Mouse (Mus musculus): ENCODE measurements around the gene Ikzf2. TPM values are rescaled to one million over a fixed set of nuclear protein-coding genes. Genes with fewer than 3 reads are reported as not detected.

Gene Ikzf2
- 1.4 and 1.5 TPM in 2 replicates for polyA plus RNA-seq (2012; rRNA removed)

GRCm38 (mm10) chr1:69687076-69687991 is at the start of gene Ikzf2:
TSS of gene Ikzf2 (minus strand) at chr1:69687245.
- TF ChIP-seq CTCF (IDR thresholded peaks at IDR 0.05; ENCODE audit: extremely low read depth, insufficient read depth, low read length) (no peak), POLR2A (IDR thresholded peaks at IDR 0.05; ENCODE audit: extremely low read depth, insufficient read depth, low read length) (0 out of 2 replicates have a peak, but pooled peaks have one; percentile 11)
- Histone ChIP-seq H3K4me3 (ENCODE audit: insufficient read depth, low read length) (peak within 1 kb of the TSS; percentile 72), H3K4me1 (ENCODE audit: control insufficient read depth, insufficient read depth, low read length) (no peaks in the 10 kb centered on the region; the same call in 1 of the 2 replicates)

GRCm38 (mm10) chr1:69729729-69730128 is 42.7 kb upstream of the Ikzf2 start:
- H3K4me3 ChIP-seq (ENCODE audit: insufficient read depth, low read length), result no peak overlapping the region
- no peaks in the 10 kb centered on the region for H3K4me1 ChIP-seq (ENCODE audit: control insufficient read depth, insufficient read depth, low read length)
- TF ChIP-seq CTCF (IDR thresholded peaks at IDR 0.05; ENCODE audit: extremely low read depth, insufficient read depth, low read length) (no peak), POLR2A (IDR thresholded peaks at IDR 0.05; ENCODE audit: extremely low read depth, insufficient read depth, low read length) (no peak)
- H3K27ac ChIP-seq (ENCODE audit: insufficient read depth, low read length), result no peak overlapping the region

More at GRCm38 (mm10) chr1:69687076-69687991, at the start of gene Ikzf2:
- peak within 1 kb of the TSS; percentile 80 for H3K27ac ChIP-seq (ENCODE audit: insufficient read depth, low read length)

DNA sequence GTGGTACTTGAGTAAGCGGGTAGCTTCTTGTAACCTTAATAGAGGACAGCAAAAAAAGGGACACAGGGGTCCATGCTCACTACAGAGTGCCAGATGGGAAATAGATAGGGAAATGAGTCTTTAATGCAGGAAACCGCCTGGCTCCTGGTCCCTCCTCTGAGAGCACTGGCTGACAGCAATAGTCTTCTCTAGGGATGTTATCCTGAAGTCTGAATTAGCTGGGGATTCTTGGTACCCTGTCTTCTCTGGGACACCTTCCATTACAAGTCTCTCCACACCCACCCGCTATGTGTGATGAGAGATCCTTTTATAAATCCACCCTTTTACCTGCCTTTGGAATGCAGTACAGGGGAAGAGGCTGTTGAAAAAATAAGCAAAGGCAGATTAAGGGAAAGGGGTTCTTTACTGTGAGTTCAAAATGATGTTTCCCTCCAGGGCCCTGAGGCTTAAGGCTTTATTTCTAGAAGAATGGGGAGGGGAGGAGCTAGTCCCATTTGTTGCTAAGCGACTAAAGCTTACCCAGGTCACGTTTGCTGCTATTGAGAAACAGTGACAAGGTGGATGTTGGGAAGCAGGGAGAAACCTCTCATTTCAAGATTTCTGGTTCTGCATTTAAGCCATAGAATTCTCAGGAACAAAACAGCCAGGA is 42.1 kb upstream of the Ikzf2 start:
- Histone ChIP-seq H3K4me1 (ENCODE audit: control insufficient read depth, insufficient read depth, low read length) (no peaks in the 10 kb centered on the region), H3K4me3 (ENCODE audit: insufficient read depth, low read length) (no peak overlapping the region), H3K27ac (ENCODE audit: insufficient read depth, low read length) (no peak overlapping the region)
- TF ChIP-seq CTCF (IDR thresholded peaks at IDR 0.05; ENCODE audit: extremely low read depth, insufficient read depth, low read length), result no peak
- TF ChIP-seq POLR2A (IDR thresholded peaks at IDR 0.05; ENCODE audit: extremely low read depth, insufficient read depth, low read length), result no peak

GRCm38 (mm10) chr1:69727968-69728367 is 40.9 kb upstream of the Ikzf2 start:
- no peak overlapping the region for H3K27ac ChIP-seq (ENCODE audit: insufficient read depth, low read length)
- H3K4me3 ChIP-seq (ENCODE audit: insufficient read depth, low read length), result no peak overlapping the region
- no peaks in the 10 kb centered on the region for H3K4me1 ChIP-seq (ENCODE audit: control insufficient read depth, insufficient read depth, low read length)
- TF ChIP-seq CTCF (IDR thresholded peaks at IDR 0.05; ENCODE audit: extremely low read depth, insufficient read depth, low read length), result no peak
- no peak for TF ChIP-seq POLR2A (IDR thresholded peaks at IDR 0.05; ENCODE audit: extremely low read depth, insufficient read depth, low read length)

- TF ChIP-seq CTCF (IDR thresholded peaks at IDR 0.05; ENCODE audit: extremely low read depth, insufficient read depth, low read length), result no peak
- TF ChIP-seq POLR2A (IDR thresholded peaks at IDR 0.05; ENCODE audit: extremely low read depth, insufficient read depth, low read length), result no peak
- Histone ChIP-seq H3K27ac (ENCODE audit: insufficient read depth, low read length) (no peak overlapping the region), H3K4me3 (ENCODE audit: insufficient read depth, low read length) (no peak overlapping the region), H3K4me1 (ENCODE audit: control insufficient read depth, insufficient read depth, low read length) (no peaks in the 10 kb centered on the region)
Observed at GRCm38 (mm10) chr1:69717107-69717506, 30.1 kb upstream of the Ikzf2 start.

DNA sequence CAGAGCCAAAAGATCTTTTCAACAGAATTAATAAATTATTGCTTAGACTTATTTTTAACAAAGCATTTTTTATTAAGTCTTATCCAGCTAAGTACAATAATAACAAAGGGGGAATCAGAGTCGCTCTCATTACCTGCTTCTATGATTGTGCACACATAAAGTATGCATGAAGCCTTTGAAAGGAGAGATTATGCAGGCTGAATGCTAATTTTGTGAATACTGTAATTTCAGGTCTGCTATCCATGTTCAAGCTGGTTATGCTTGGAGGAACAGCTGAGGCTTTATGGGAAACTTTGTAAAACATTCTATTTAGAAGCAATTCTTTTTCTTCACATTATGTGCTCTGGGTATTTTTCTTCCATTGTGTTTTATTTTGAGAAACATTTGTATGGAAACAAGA is 21.5 kb upstream of the Ikzf2 start:
- no peaks in the 10 kb centered on the region for H3K4me1 ChIP-seq (ENCODE audit: control insufficient read depth, insufficient read depth, low read length)
- H3K4me3 ChIP-seq (ENCODE audit: insufficient read depth, low read length), result no peak overlapping the region
- no peak overlapping the region for H3K27ac ChIP-seq (ENCODE audit: insufficient read depth, low read length)
- no peak for TF ChIP-seq CTCF (IDR thresholded peaks at IDR 0.05; ENCODE audit: extremely low read depth, insufficient read depth, low read length)

DNA sequence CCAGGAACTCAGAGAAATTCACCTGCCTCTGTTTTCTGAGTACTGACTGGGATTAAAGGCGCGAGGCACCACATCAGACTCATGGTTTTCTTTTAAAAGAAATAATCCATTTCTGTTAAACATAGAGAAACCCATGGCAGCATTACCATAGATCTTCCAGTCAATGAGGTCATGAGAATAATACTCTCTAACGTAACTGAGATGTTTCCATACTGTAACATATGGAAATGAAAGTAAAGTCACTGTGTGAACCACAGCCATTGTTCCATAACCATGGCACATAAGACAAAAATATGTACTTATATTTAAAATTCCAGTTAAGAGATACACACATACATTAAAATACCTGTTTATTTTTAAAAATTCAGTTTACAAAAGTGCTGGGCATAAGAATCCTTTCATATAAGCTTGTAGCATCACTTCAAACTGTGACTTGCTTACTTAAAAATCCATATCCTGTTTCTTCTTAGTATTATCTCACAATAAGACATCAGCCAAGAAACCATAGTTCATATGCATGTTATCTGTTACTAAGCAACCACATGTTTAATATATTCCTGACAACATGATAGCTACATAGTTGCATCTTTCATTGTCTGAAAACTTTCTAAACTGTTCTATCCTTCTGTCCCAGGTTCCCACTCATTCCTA is 16.6 kb upstream of the Ikzf2 start:
- Histone ChIP-seq H3K4me1 (ENCODE audit: control insufficient read depth, insufficient read depth, low read length) (no peaks in the 10 kb centered on the region), H3K4me3 (ENCODE audit: insufficient read depth, low read length) (no peak overlapping the region), H3K27ac (ENCODE audit: insufficient read depth, low read length) (no peak overlapping the region)
- TF ChIP-seq POLR2A (IDR thresholded peaks at IDR 0.05; ENCODE audit: extremely low read depth, insufficient read depth, low read length), result no peak
- no peak for TF ChIP-seq CTCF (IDR thresholded peaks at IDR 0.05; ENCODE audit: extremely low read depth, insufficient read depth, low read length)

DNA sequence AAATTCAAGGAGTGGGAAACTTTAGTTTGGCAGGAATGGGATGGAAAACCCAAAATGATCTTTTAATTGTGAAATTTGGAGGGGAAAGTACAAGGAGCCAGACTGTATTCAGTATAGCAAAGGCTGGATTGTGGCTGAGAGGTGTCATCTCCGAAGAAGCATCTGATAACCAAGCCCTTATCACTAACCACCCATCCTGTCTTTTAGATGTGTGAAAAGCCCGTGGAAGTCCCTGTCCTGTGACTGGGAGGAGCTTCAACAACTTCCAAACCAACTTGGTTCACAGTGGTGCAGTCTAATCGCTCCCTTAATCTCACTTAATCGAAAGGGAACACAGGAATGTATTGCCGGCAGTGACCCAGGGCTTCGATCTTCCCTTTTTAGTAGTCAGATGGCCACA is 4.9 kb upstream of the Ikzf2 start:
- Histone ChIP-seq H3K27ac (ENCODE audit: insufficient read depth, low read length) (no peak overlapping the region), H3K4me1 (ENCODE audit: control insufficient read depth, insufficient read depth, low read length) (no peaks in the 10 kb centered on the region), H3K4me3 (ENCODE audit: insufficient read depth, low read length) (no peak overlapping the region)
- TF ChIP-seq POLR2A (IDR thresholded peaks at IDR 0.05; ENCODE audit: extremely low read depth, insufficient read depth, low read length), result no peak
- TF ChIP-seq CTCF (IDR thresholded peaks at IDR 0.05; ENCODE audit: extremely low read depth, insufficient read depth, low read length), result no peak

DNA sequence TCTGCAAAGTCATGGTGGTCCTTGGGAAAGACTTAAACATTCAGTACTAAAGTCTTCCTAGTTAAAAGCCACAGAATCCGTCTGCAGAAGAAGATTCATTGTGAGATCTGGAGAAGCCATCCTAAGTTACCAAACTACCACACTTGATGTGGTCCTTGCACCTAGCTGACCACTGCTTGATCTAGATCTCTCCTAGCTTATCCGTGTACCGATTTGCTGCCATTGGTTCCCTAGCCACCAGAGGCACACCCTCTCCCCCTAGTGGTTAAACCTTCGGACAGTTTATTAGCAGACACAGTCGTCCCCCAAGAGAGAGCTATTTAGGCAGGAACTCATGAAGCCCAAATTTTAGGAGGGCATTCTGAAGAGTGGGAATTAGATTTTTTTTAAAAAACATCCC is 1.9 kb upstream of the Ikzf2 start:
- H3K4me1 ChIP-seq (ENCODE audit: control insufficient read depth, insufficient read depth, low read length), result no peaks in the 10 kb centered on the region; the same call in 1 of the 2 replicates
- TF ChIP-seq POLR2A (IDR thresholded peaks at IDR 0.05; ENCODE audit: extremely low read depth, insufficient read depth, low read length), result no peak
- peak; percentile 76 for TF ChIP-seq CTCF (IDR thresholded peaks at IDR 0.05; ENCODE audit: extremely low read depth, insufficient read depth, low read length)
- H3K4me3 ChIP-seq (ENCODE audit: insufficient read depth, low read length), result no peak overlapping the region
- H3K27ac ChIP-seq (ENCODE audit: insufficient read depth, low read length), result no peak overlapping the region
